Mouse (Mus musculus) right cerebral cortex, postnatal 14 days (tissue): ENCODE data around the gene Dnase1l2.
"Not testable (repeated sequence)": the region's sequence is repeated elsewhere in the genome, so short reads cannot be mapped to it uniquely, and the experiment has no call there.

Experiments
- DNase-seq: peaks from one replicate; pipeline ENCODE4 v3.0.0; 2022

The Dnase1l2 gene

GRCm38 (mm10) chr17:24470701-24471527 is 28.0 kb upstream of the Dnase1l2 start:
- peak; percentile 56 for DNase-seq

DNA sequence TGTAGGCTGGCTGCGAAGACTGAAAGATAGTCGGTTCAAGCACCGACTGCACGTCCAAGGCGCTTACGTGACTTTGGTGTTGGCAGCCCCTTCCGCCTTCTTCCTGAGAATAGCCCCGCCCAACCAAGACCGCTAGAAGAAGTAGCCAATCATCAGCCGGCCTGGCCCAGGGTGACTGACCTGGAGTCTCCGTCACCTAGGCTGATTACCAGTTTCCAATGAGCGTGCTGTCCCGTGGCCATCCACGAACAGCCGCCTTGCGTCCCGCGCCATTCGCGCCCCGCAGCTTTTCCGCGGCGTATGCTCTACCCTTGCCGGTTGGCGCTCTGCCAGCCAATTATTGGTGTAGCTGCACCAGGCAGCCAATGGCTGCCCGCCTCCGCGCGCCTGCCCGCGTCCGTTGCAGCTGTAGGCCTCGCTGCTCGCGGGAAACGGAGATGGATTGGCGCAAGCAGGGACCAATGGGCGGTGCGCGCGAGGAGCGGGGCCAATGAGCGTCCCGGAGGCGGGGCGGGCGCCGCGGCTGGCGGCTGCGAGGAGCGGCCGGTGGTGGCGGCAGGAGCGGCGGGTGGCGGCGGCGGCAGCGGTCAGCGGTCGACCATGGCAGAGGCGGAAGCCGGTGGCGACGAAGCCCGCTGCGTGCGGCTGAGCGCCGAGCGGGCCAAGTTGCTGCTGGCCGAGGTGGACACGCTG is 27.2 kb upstream of the Dnase1l2 start, which contains the start of the genes E4f1 and Pgp:
TSS of gene E4f1 (minus strand) at position 404 of the 693 bp plus-strand sequence.
TSS of gene Pgp (plus strand) at position 483 of the 693 bp plus-strand sequence.
- peak; percentile 100 for DNase-seq

GRCm38 (mm10) chr17:24469336-24469909 is 26.5 kb upstream of the Dnase1l2 start:
- DNase-seq: no peak

- DNase-seq: no peak
Measured at GRCm38 (mm10) chr17:24468636-24469246, 25.8 kb upstream of the Dnase1l2 start.

GRCm38 (mm10) chr17:24463374-24464133 is 20.6 kb upstream of the Dnase1l2 start:
- no peak for DNase-seq

- DNase-seq: no peak
Measured at GRCm38 (mm10) chr17:24462932-24463331, 20.0 kb upstream of the Dnase1l2 start.

DNA sequence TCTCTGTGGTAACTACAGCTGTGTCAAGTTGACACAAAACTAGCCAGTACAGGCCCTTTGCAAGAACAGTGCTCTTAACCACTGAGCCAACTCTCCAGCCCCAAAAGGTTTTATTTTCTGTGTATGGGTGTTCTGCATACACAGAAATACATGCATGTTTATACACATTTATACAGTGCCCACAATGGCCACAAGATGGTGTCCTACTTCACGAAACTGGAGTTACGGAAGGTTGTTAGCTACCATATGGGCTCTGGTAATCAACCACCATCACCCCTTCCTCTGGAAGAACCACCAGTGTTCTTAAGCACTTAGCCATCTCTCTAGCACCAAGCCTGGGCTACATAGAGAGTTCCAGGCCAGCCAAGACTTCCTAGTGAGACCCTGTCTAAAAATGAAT is 18.7 kb upstream of the Dnase1l2 start:
- DNase-seq: no peak

GRCm38 (mm10) chr17:24455523-24456206 is 12.8 kb upstream of the Dnase1l2 start:
- DNase-seq: not testable (repeated sequence)

DNA sequence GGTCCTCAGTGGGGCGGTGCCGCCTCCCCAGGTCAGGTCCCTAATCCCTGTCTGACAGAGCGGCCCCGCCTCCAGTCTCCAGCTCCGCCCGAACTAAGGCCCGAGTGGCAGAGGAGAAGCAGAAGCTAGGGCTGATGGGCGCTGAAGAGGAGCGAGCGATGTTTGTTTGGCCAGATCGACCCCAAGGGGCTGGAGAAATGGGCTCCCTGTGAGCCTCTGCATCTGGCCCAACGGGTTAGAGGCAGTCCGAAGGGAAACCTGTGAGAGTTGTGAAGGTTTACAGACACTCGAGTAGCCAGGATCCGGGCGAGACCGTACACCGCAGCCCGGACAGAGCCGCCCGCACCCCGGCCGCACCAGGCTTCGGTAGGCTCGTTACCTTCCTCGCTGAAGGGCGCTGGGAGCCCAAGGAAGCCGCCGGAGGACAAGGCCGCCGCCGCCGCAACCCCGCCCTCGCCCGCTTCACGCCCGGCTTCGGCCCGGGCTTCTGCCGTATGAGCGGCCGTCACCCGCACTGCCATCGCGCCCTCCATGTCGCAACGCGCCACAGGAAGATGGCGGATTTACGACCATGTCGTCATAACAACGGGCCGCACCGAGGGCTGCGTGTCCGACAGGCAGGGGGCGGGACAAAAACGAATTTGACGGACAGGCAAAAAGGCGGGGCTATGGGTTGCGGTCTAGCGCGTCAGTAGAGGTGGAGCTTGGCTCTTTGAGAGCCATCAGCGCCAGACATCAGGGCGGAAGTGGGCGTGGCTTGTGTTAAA is 12.0 kb upstream of the Dnase1l2 start:
- peak; percentile 97 for DNase-seq

DNA sequence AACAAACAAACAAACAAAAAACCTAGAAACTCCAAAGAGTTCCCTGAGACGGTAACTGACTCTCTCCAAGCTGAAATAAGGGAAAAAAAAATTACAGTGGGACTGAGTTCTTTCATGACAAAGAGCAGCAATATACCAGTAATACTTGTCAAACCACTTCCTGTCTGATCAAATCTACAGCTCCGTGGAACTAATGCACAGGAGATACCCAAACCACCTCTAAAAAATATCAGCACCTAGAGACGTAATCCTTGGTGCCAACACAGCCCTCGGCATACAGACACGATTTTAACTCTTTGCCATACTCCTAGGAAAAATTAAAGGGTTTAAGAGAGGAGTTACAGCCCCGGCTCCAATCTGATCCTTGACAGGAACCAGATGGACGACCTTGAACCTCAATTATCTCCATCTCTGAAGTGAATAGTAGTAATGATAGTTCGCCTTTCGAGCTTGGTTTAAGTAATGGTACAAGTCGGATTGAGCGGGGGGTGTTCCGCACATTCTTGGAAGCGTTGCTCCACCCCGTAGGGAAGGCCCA is 11.4 kb upstream of the Dnase1l2 start:
- no peak for DNase-seq

GRCm38 (mm10) chr17:24453372-24453771 is 10.5 kb upstream of the Dnase1l2 start:
- no peak for DNase-seq

DNA sequence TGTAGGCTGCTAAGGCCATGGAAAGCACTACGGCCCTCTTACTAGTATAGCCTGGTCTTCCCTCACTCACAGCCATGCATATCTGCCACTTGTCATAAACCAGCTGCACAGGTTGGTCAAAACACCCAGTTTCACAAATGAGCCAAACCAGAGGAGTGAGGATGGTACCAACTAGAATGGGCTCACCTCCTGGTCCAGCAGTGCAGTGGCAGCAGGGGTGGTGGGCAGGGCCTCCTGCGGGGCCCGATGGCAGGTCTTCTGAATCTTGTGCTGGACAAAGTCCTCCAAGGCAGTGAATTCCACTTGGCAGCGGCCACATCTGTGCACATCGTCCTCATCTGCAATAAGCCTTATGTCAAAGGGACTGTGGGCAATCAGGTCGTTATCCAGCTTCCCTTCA is 8.3 kb upstream of the Dnase1l2 start:
- DNase-seq: no peak

DNA sequence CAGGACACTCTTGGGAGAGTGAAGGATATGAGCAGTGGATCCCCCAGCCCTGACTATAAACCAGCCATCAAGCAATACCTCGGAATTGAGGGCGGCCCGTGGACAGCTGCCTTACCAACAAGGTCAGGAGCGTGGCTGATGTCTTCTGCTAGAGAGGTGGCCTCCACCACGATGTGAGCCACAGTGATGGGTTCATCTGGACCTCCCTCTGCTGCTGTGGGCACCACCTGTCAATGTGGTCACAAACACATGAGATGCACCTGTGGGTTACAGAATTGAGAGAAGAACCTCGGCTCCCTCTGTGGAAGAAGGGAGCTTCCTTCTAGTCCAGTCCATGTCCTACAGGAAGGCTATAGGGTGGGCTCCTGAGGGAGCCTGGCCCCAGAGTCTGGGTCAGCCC is 6.6 kb upstream of the Dnase1l2 start:
- no peak for DNase-seq

DNA sequence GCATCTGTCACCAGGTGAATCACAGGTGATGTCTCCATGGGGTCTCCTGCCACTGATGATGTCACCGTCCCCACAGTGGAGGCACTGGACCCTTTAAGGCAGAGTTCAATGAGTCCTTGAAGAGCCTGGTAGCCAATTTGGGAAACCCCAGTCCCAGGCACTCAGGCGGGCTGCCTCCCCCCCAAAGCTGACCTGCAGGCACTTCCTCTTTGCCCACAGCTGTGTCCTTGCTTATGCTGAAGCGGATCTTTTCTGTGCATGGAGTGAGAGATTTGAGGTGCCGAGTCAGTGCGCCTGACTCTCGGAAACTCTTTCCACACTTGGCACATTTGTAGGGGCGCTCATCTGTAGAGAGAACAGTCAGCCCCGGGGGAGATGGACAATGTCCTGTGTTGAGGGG is 3.7 kb upstream of the Dnase1l2 start:
- DNase-seq: no peak

DNA sequence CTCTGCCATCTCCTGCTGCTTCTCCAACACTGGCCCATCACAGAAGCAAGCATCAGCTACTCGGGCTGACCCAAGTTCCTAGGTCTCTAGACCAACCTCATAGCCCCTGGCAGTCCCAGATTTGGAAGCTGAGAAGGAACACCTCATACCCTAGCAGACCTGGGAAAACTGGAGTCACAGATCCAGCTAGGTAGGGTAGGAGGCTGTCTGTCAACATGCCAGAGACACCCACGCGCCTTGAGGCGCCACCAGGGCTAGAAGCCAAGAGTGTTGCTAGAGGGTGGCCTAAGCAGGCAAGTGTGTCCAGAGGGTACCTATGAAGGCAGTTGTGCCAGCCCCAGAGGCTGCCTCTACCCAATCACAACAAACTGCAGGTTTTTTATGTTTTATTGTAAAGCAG is 504 bp upstream of the Dnase1l2 start:
- no peak for DNase-seq

DNA sequence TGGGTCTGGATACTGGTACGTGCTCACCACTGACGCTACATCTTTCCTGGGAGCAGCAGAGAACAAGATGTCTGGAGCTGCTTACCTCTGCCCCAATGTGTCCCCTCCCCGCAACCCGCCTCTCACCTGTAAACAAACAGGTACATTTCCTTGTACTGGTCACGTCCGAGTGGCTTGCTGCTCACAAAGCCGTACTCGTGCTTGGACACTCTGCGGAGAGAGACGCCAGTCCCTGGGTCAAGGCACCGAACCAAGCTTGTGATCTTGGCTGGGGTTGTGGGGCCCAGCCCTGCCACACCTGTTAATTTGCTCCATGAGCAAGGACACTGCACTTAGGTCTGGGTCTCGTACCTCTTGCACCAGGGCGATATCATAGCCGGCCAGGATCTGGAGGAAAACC is 798 bp downstream of the Dnase1l2 start:
- no peak for DNase-seq

- DNase-seq: no peak
Measured at GRCm38 (mm10) chr17:24441148-24441547, 1.8 kb downstream of the Dnase1l2 start.

DNA sequence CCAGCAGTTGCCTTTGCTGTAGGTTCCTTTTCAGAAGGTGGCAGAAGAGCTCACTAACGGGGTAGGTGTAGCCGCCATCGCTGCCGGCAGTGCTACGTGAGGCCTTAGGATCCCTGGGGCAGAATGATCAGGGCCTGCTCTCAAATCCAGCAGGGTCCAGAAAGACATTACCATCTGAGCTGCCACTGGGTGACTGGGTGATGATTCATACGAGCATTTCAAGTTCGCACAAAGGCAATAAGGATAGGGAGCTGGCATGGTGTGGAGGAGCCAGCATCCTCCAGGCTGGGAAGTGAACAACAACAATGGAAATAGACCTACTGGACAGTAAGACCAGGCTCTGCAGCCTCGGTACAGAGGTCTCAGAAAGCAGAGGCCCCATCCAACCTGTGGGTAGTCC is 2.5 kb downstream of the Dnase1l2 start:
- DNase-seq: no peak

GRCm38 (mm10) chr17:24437016-24437415 is 5.9 kb downstream of the Dnase1l2 start:
- no peak for DNase-seq

- no peak for DNase-seq
Measured at GRCm38 (mm10) chr17:24429201-24429983, 13.5 kb downstream of the Dnase1l2 start.
